Mouse (Mus musculus): ENCODE measurements around the gene Fa2h.

The Fa2h gene

GRCm38 (mm10) chr8:111393391-111394363, at the start of gene Fa2h:
Gene Fa2h, minus strand, starts transcription at chr8:111393824.
- peak; percentile 69 for DNase-seq (ENCODE audit: low read depth)

GRCm38 (mm10) chr8:111439189-111439588, 45.6 kb upstream of the Fa2h start:
- peak; percentile 41 for DNase-seq (ENCODE audit: low read depth)

- DNase-seq (ENCODE audit: low read depth): no peak
Measured at GRCm38 (mm10) chr8:111435071-111435828, 41.6 kb upstream of the Fa2h start.

GRCm38 (mm10) chr8:111424646-111425045, 31.0 kb upstream of the Fa2h start:
- DNase-seq (ENCODE audit: low read depth): no peak

GRCm38 (mm10) chr8:111424181-111424580, 30.6 kb upstream of the Fa2h start:
- no peak for DNase-seq (ENCODE audit: low read depth)

- no peak for DNase-seq (ENCODE audit: low read depth)
Measured at GRCm38 (mm10) chr8:111422614-111423013, 29.0 kb upstream of the Fa2h start.

GRCm38 (mm10) chr8:111419171-111419570, 25.5 kb upstream of the Fa2h start:
- no peak for DNase-seq (ENCODE audit: low read depth)

- DNase-seq (ENCODE audit: low read depth): no peak
Measured at GRCm38 (mm10) chr8:111418601-111419000, 25.0 kb upstream of the Fa2h start.

GRCm38 (mm10) chr8:111417222-111417621, 23.6 kb upstream of the Fa2h start:
- DNase-seq (ENCODE audit: low read depth): no peak

- no peak for DNase-seq (ENCODE audit: low read depth)
Measured at GRCm38 (mm10) chr8:111403391-111403790, 9.8 kb upstream of the Fa2h start.

GRCm38 (mm10) chr8:111391268-111391667, 2.4 kb downstream of the Fa2h start:
- DNase-seq (ENCODE audit: low read depth): no peak

GRCm38 (mm10) chr8:111390837-111391236, 2.8 kb downstream of the Fa2h start:
- DNase-seq (ENCODE audit: low read depth): no peak

- no peak for DNase-seq (ENCODE audit: low read depth)
Measured at GRCm38 (mm10) chr8:111389581-111389980, 4.0 kb downstream of the Fa2h start.

GRCm38 (mm10) chr8:111385915-111386314, 7.7 kb downstream of the Fa2h start:
- no peak for DNase-seq (ENCODE audit: low read depth)

GRCm38 (mm10) chr8:111384628-111385027, 9.0 kb downstream of the Fa2h start:
- no peak for DNase-seq (ENCODE audit: low read depth)

- no peak for DNase-seq (ENCODE audit: low read depth)
Measured at GRCm38 (mm10) chr8:111375192-111375591, 18.4 kb downstream of the Fa2h start.

GRCm38 (mm10) chr8:111369711-111370110, 23.9 kb downstream of the Fa2h start:
- no peak for DNase-seq (ENCODE audit: low read depth)

GRCm38 (mm10) chr8:111367350-111367749, 26.3 kb downstream of the Fa2h start:
- no peak for DNase-seq (ENCODE audit: low read depth)

- no peak for DNase-seq (ENCODE audit: low read depth)
Measured at GRCm38 (mm10) chr8:111366610-111367234, 26.9 kb downstream of the Fa2h start.

- DNase-seq (ENCODE audit: low read depth): no peak
Measured at GRCm38 (mm10) chr8:111363489-111363888, 30.1 kb downstream of the Fa2h start.

- no peak for DNase-seq (ENCODE audit: low read depth)
Measured at GRCm38 (mm10) chr8:111360579-111361209, 32.9 kb downstream of the Fa2h start.

- no peak for DNase-seq (ENCODE audit: low read depth)
Measured at GRCm38 (mm10) chr8:111359936-111360335, 33.7 kb downstream of the Fa2h start.
